In genomic region chr11:29548504-29549424, GRCm38 (mm10) we compare ENCODE assay signal across 1 mouse cellular context.
TF ChIP-seq lines count a peak whose summit lies in the region.

No protein-coding gene starts in this region.

TF ChIP-seq in MEL, 35 proteins besides CTCF, POLR2A, EP300 and RAD21:
- 0 out of 2 replicates have a peak, but pooled peaks have one; percentile 5 for TF ChIP-seq MAZ (IDR thresholded peaks at IDR 0.05; ENCODE audit: low read depth, low read length)
- TF ChIP-seq USF1 (IDR thresholded peaks at IDR 0.05; ENCODE audit: low read depth, low read length) = 0 out of 2 replicates have a peak, but pooled peaks have one; percentile 5
- TF ChIP-seq E2F4 (IDR thresholded peaks at IDR 0.05; ENCODE audit: borderline replicate concordance, low read depth, low read length) = 0 out of 2 replicates have a peak, but pooled peaks have one; percentile 56
- TF ChIP-seq MXI1 (IDR thresholded peaks at IDR 0.05; ENCODE audit: low read depth, low read length) = peak; percentile 6; the same call in 1 of the 2 replicates
- TF ChIP-seq GATA1 (IDR thresholded peaks at IDR 0.05; ENCODE audit: low read depth, low read length) = no peak; the same call in 1 of the 2 replicates
- TF ChIP-seq SMC3 (IDR thresholded peaks at IDR 0.05; ENCODE audit: low read depth, low read length) = no peak; the same call in 1 of the 2 replicates
- TF ChIP-seq ETS1 (IDR thresholded peaks at IDR 0.05; ENCODE audit: low read depth, low read length) = peak; percentile 1; the same call in 1 of the 2 replicates
- peak; percentile 76; the same call in 1 of the 2 replicates for TF ChIP-seq TBP (IDR thresholded peaks at IDR 0.05; ENCODE audit: low read depth, low read length)
- TF ChIP-seq CHD1 (IDR thresholded peaks at IDR 0.05; ENCODE audit: low read depth, low read length) = 0 out of 2 replicates have a peak, but pooled peaks have one; percentile 15
- peak; percentile 58; the same call in 1 of the 2 replicates for TF ChIP-seq ZMIZ1 (IDR thresholded peaks at IDR 0.05; ENCODE audit: low read depth, low read length)
